Mouse (Mus musculus) limb, embryonic 14.5 days (tissue): Measurements from ENCODE around the gene Kbtbd4. TPM values are rescaled to one million over a fixed set of nuclear protein-coding genes. Genes with fewer than 3 reads are reported as not detected.
"Not testable (repeated sequence)": the region's sequence is repeated elsewhere in the genome, so short reads cannot be mapped to it uniquely, and the experiment has no call there.

Source experiments
- ATAC-seq: fragments of 200-750 bp; cut with Nextera tagmentation; 2 replicates; pipeline ENCODE4 v1.8.0; 2017; ENCODE audit warnings: low read depth, moderate number of reproducible peaks, moderate TSS enrichment; ENCODE audit not compliant: low FRiP score
- DNase-seq: peaks from one replicate; pipeline ENCODE4 v3.0.0-alpha.2; 2015; ENCODE audit warnings: low spot score
- H3K27ac ChIP-seq: fragments of 300-500 bp; sonication (generic); replicated peaks from 2 replicates; pipeline ENCODE4 v1.5.1; 2014; ENCODE audit warnings: low read depth, mild to moderate bottlenecking, low read length, moderate library complexity, mixed read lengths
- H3K27me3 ChIP-seq: fragments of 300-500 bp; sonication (generic); 2 replicates; pipeline ENCODE4 v1.6.1; 2014; ENCODE audit warnings: low read length, mixed read lengths; ENCODE audit not compliant: control insufficient read depth, insufficient read depth
- H3K36me3 ChIP-seq: fragments of 300-500 bp; sonication (generic); 2 replicates; pipeline ENCODE4 v1.6.1; 2014; ENCODE audit warnings: mild to moderate bottlenecking, low read length, moderate library complexity, mixed read lengths; ENCODE audit not compliant: control insufficient read depth, insufficient read depth
- H3K4me1 ChIP-seq: fragments of 300-500 bp; sonication (generic); 2 replicates; pipeline ENCODE4 v1.6.1; 2014; ENCODE audit warnings: antibody characterized with exemption, low read length, mixed read lengths; ENCODE audit not compliant: control insufficient read depth, insufficient read depth
- H3K4me2 ChIP-seq: fragments of 300-500 bp; sonication (generic); replicated peaks from 2 replicates; pipeline ENCODE4 v1.6.1; 2014; ENCODE audit warnings: low read depth, mild to moderate bottlenecking, low read length, moderate library complexity; ENCODE audit not compliant: severe bottlenecking
- H3K4me3 ChIP-seq: fragments of 300-500 bp; sonication (generic); replicated peaks from 2 replicates; pipeline ENCODE4 v1.5.1; 2014; ENCODE audit warnings: low read length
- H3K9ac ChIP-seq: fragments of 300-500 bp; sonication (generic); 2 replicates; pipeline ENCODE4 v1.6.1; 2014; ENCODE audit warnings: mild to moderate bottlenecking, low read depth, low read length, moderate library complexity; ENCODE audit not compliant: severe bottlenecking
- H3K9me3 ChIP-seq: fragments of 300-500 bp; sonication (generic); 2 replicates; pipeline ENCODE4 v1.6.1; 2016; ENCODE audit warnings: low read length; ENCODE audit not compliant: control insufficient read depth
- POLR2A ChIP-seq: fragments of 200-500 bp; IDR thresholded peaks from 2 replicates; pipeline ENCODE4 v1.8.0; 2012; ENCODE audit warnings: inconsistent platforms, mild to moderate bottlenecking, moderate library complexity, borderline replicate concordance; ENCODE audit not compliant: insufficient read depth, insufficient read length; ENCODE audit errors: extremely low read depth
- WGBS: fragments of 180-500 bp; shearing (Covaris S2); extraction: QIAGEN DNeasy Blood & Tissue Kit; methylation state at CpG from one replicate; pipeline ENCODE4 v1.1.7; 2014; 5-methylcytosine and 5-hydroxymethylcytosine counted together
- polyA plus RNA-seq, 2 experiments: library from polyadenylated mRNA; depleted of rRNA in 1 of 2; stranded (reverse) in 1 of 2; unstranded in 1 of 2; fragments of >200 nt; fragmentation: Nextera tagmentation in 1 of 2; extraction: Ambion mirVana in 1 of 2; gene quantifications; 2 replicates each; pipeline versions ENCODE4 v1.2.1 to v1.2.3; 2012 to 2014

Kbtbd4 gene
- polyA plus RNA-seq, 2 experiments, result 25.5 to 30.5 TPM

- 0 out of 2 replicates have a peak, but pooled peaks have one; percentile 73 for TF ChIP-seq POLR2A
- Histone ChIP-seq H3K36me3 (peaks cover 20% of the 10 kb centered on the region), H3K9me3 (no peaks in the 10 kb centered on the region), H3K27me3 (peaks cover 40% of the 10 kb centered on the region), H3K4me2 (peak overlapping the region; percentile 78), H3K4me1 (peaks cover 15% of the 10 kb centered on the region), H3K27ac (0 out of 2 replicates have a peak overlapping the region, but pooled peaks have one; percentile 43), H3K4me3 (peak overlapping the region; percentile 65), H3K9ac (peak overlapping the region; percentile 76)
- DNase-seq, result peak; percentile 61
- under 1% methylated on average over 55 of the region's 133 CpGs for WGBS
- ATAC-seq, result peak; percentile 85
These were observed 14.7 kb upstream of the Kbtbd4 start for GRCm38 (mm10) chr2:90889550-90890548.

GRCm38 (mm10) chr2:90893673-90894298 is 10.8 kb upstream of the Kbtbd4 start:
- Histone ChIP-seq H3K4me1 (peaks cover 8% of the 10 kb centered on the region; the same call in 1 of the 2 replicates), H3K36me3 (peaks cover 59% of the 10 kb centered on the region), H3K27me3 (peaks cover 4% of the 10 kb centered on the region; the same call in 1 of the 2 replicates), H3K9ac (no peak overlapping the region), H3K9me3 (no peaks in the 10 kb centered on the region), H3K4me3 (no peak overlapping the region), H3K4me2 (no peak overlapping the region), H3K27ac (no peak overlapping the region)
- ATAC-seq (no peak), DNase-seq (no peak)
- no peak for TF ChIP-seq POLR2A
- 89% methylated on average over 6 of the region's 6 CpGs for WGBS

- not testable (repeated sequence) for H3K4me3 ChIP-seq, H3K4me2 ChIP-seq, H3K9ac ChIP-seq, DNase-seq, H3K4me1 ChIP-seq, H3K27ac ChIP-seq, ATAC-seq, H3K27me3 ChIP-seq, H3K9me3 ChIP-seq
- WGBS, result 92% methylated on average over 3 of the region's 3 CpGs
- H3K36me3 ChIP-seq, result peaks cover 62% of the 10 kb centered on the region
These were observed 10.3 kb upstream of the Kbtbd4 start for GRCm38 (mm10) chr2:90894299-90894677.

GRCm38 (mm10) chr2:90903398-90903797 is 1.1 kb upstream of the Kbtbd4 start:
- peaks cover 55% of the 10 kb centered on the region for H3K36me3 ChIP-seq
- H3K27ac ChIP-seq, result no peak overlapping the region

GRCm38 (mm10) chr2:90904856-90905224 is 300 bp downstream of the Kbtbd4 start:
- Histone ChIP-seq H3K9me3 (no peaks in the 10 kb centered on the region), H3K4me1 (peaks cover 13% of the 10 kb centered on the region), H3K27ac (peak overlapping the region; percentile 82; the same call in 1 of the 2 replicates), H3K4me3 (peak overlapping the region; percentile 70), H3K4me2 (peak overlapping the region; percentile 51), H3K9ac (peak overlapping the region; percentile 87), H3K36me3 (peaks cover 56% of the 10 kb centered on the region), H3K27me3 (no peaks in the 10 kb centered on the region)
- WGBS, result 2% methylated on average over 21 of the region's 21 CpGs
- no peak for TF ChIP-seq POLR2A
- ATAC-seq, result peak; percentile 38
- no peak for DNase-seq

More at GRCm38 (mm10) chr2:90903398-90903797, 1.1 kb upstream of the Kbtbd4 start:
- Histone ChIP-seq H3K9me3 (no peaks in the 10 kb centered on the region), H3K27me3 (no peaks in the 10 kb centered on the region), H3K9ac (peak overlapping the region; percentile 87; the same call in 1 of the 2 replicates), H3K4me1 (peaks cover 13% of the 10 kb centered on the region), H3K4me2 (peak overlapping the region; percentile 51), H3K4me3 (peak overlapping the region; percentile 70)
- ATAC-seq, result no peak
- TF ChIP-seq POLR2A, result no peak
- DNase-seq, result no peak
- 81% methylated on average over 2 of the region's 2 CpGs for WGBS
